ENCODE assay signal across 8 mouse cellular contexts in the genomic region with DNA sequence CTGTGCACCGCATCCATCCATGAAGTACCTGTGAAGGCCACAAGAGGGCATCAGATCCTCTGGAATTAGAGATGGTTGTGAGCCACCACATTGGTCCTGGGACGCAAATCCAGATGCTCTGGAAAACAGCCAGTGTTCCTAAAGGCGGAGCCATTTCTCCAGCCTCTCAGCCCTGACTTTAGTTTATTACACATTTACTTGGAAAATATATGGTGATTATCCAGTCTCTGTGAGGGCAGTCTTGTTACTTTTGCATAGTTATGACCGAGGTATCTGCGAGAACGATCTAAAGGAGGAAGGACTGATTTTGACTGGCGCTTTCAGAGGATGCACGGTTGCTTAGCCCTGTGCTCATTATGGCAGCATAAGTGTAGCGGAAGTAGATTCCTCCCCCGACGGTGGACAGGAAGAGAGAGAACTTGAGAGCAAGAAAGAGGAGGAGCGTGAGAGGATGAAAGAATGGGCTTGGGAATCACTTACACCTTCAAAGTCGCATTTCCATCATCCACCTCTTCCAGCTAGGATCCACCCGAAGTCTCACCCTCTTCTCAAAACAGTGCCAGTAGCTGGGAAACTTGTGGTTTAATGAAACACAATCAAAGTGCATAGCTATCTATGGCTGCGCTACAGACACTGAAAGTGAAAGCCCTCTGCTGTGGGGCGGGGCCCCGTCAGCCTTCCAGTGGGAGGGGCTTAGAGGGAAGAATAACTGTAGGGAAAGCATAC. TPM values are rescaled to one million over a fixed set of nuclear protein-coding genes. Genes with fewer than 3 reads are reported as not detected.
DNase-seq lines count a peak whose midpoint lies in the region; ATAC-seq lines count a peak whose summit lies in the region.

No protein-coding gene starts in this region.

- 0 out of 2 replicates have a peak, but pooled peaks cover 4% of the 10 kb centered on the region for H3K4me1 ChIP-seq in hindbrain, embryonic 12.5 days

- H3K9ac ChIP-seq in hindbrain, embryonic 12.5 days, result 0 out of 2 replicates have a peak overlapping the region, but pooled peaks have one; percentile 41

- no peaks in the 10 kb centered on the region for H3K27me3 ChIP-seq in hindbrain, embryonic 12.5 days

- peak; percentile 90 for ATAC-seq in hindbrain, embryonic 12.5 days (ENCODE audit: low FRiP score)

- peak; percentile 97 for DNase-seq in NIH3T3 (ENCODE audit: low read depth)
- DNase-seq in cerebellum, adult 9-10 months, result peak; percentile 74
- DNase-seq in frontal cortex, adult 2 months (ENCODE audit: extremely low spot score in 1 of 2, low spot score in 1 of 2), result peak; percentile 67 to 91
- DNase-seq in layer of hippocampus, postnatal 14 days (ENCODE audit: low spot score in 2 of 2), result peak; percentile 82 to 83
- DNase-seq in lung, postnatal 14 days, result peak; percentile 82
- peak; percentile 61 for DNase-seq in retina, adult 2 months (ENCODE audit: low read depth, low spot score)
- peak; percentile 82 for DNase-seq in thymus, postnatal 36 days

- no peaks in the 10 kb centered on the region for H3K36me3 ChIP-seq in hindbrain, embryonic 12.5 days

- 17% methylated on average over 17 of the region's 17 CpGs for WGBS in hindbrain, embryonic 12.5 days

- peak overlapping the region; percentile 34 for H3K4me3 ChIP-seq in hindbrain, embryonic 12.5 days

- H3K9me3 ChIP-seq in hindbrain, embryonic 12.5 days (replicated peaks), result no peaks in the 10 kb centered on the region

- H3K27ac ChIP-seq in hindbrain, embryonic 12.5 days, result peak overlapping the region; percentile 81

- peak overlapping the region; percentile 54 for H3K4me2 ChIP-seq in hindbrain, embryonic 12.5 days (replicated peaks)

RNA-seq across cellular contexts. Expression of gene Usp18, which starts 26.5 kb away (rescaled TPM):
- 2.7 and 3.4 TPM in 2 replicates for polyA plus RNA-seq in frontal cortex, adult 2 months (2012; rRNA removed)
- 1.2 and 1.4 TPM in 2 replicates for polyA plus RNA-seq in hindbrain, embryonic 12.5 days (2016; fragmentation: Nextera tagmentation; extraction: Ambion mirVana)
- not detected for total RNA-seq in layer of hippocampus, postnatal 14 days (2021)

RNA-seq across cellular contexts. Expression of gene Slc6a13, which starts 27.8 kb away (rescaled TPM):
- 12.3 and 17.9 TPM in 2 replicates for polyA plus RNA-seq in frontal cortex, adult 2 months (2012; rRNA removed)
- polyA plus RNA-seq in hindbrain, embryonic 12.5 days (2016; fragmentation: Nextera tagmentation; extraction: Ambion mirVana), result 5.2 and 7.6 TPM in 2 replicates
- 10 to 100 TPM; 10.2 to 12.8 TPM for total RNA-seq in layer of hippocampus, postnatal 14 days (2021)

Comparison
In these comparisons a context has a peak if more than half of its experiments do, and no peak if none do; other contexts are left out.
1. Peak in every context shown above with its lines: DNase-seq, ATAC-seq, H3K4me3 ChIP-seq and H3K27ac ChIP-seq.